Comparison of ENCODE assay signal across 17 mouse cellular contexts in genomic region chr17:14990116-14990702, GRCm38 (mm10). TPM values are rescaled to one million over a fixed set of nuclear protein-coding genes. Genes with fewer than 3 reads are reported as not detected.
DNase-seq lines count a peak whose midpoint lies in the region; ATAC-seq and TF ChIP-seq lines count a peak whose summit lies in the region.
"Not testable (repeated sequence)": the region's sequence is repeated elsewhere in the genome, so short reads cannot be mapped to it uniquely, and the experiment has no call there.
"Had no signal": no experiment of that assay in that cellular context is flagged by ENCODE, and none has a peak within 500 bp of the region (broad histone marks: within the 10 kb centered on the region; RNA-seq: fewer than 3 reads in every experiment).

No protein-coding gene starts in this region.

- not testable (repeated sequence) for TF ChIP-seq CTCF in E14TG2a.4 (conservative IDR thresholded peaks at IDR 0.05; ENCODE audit: low read length); bone marrow macrophage, adult 2 months (IDR thresholded peaks at IDR 0.05; ENCODE audit: low read depth, low read length)

- not testable (repeated sequence) for TF ChIP-seq POLR2A in bone marrow macrophage, adult 2 months (IDR thresholded peaks at IDR 0.05; ENCODE audit: borderline replicate concordance, low read depth, low read length); myocyte (IDR thresholded peaks at IDR 0.05; ENCODE audit: insufficient read length, low read depth)

- H3K4me1 ChIP-seq in E14TG2a.4 (replicated peaks; ENCODE audit: low read depth, low read length); bone marrow macrophage, adult 2 months (ENCODE audit: control insufficient read depth, insufficient read depth, low read length): not testable (repeated sequence)

- peak overlapping the region; percentile 52 for H3K27ac ChIP-seq in bone marrow macrophage, adult 2 months (ENCODE audit: insufficient read depth, low read depth, low read length)
- 0 out of 2 replicates have a peak overlapping the region, but pooled peaks have one; percentile 39 for H3K27ac ChIP-seq in macrophage

- DNase-seq in layer of hippocampus, postnatal 25 days (ENCODE audit: extremely low spot score in 1 of 2, low spot score in 1 of 2) = peak; percentile 4 to 5
- peak; percentile 12 for DNase-seq in urinary bladder, adult 2 months (ENCODE audit: low spot score)

- H3ac ChIP-seq in myocyte (ENCODE audit: control insufficient read depth, insufficient read length) = not testable (repeated sequence)

- not testable (repeated sequence) for H3K9me3 ChIP-seq in E14TG2a.4 (ENCODE audit: low read length)

- not testable (repeated sequence) for H3K27me3 ChIP-seq in E14TG2a.4 (ENCODE audit: insufficient read depth, low read length); myocyte (ENCODE audit: control insufficient read depth, insufficient read depth, insufficient read length)

- not testable (repeated sequence) for H3K36me3 ChIP-seq in E14TG2a.4 (ENCODE audit: insufficient read depth, low read length); macrophage (ENCODE audit: inconsistent target); myocyte (ENCODE audit: control insufficient read depth, insufficient read depth)

- peak; percentile 54 for ATAC-seq in granulocyte monocyte progenitor cell, adult 5-6 weeks (replicated peaks; ENCODE audit: poor library complexity, severe bottlenecking)
- peak; percentile 27 to 67; a peak in 3 of 4 replicates for ATAC-seq in hematopoietic stem cell, adult 5-6 weeks (replicated peaks in 1 of 2; ENCODE audit: insufficient read depth in 1 of 2, low FRiP score in 2 of 2, low TSS enrichment in 1 of 2, low read depth in 1 of 2, poor library complexity in 2 of 2, severe bottlenecking in 2 of 2)

- no CpG with 5 or more reads among the region's 5 CpGs for WGBS in macrophage (ENCODE audit: missing documents)

- H3K4me3 ChIP-seq in E14TG2a.4 (replicated peaks; ENCODE audit: low read length) = peak overlapping the region; percentile 51
- not testable (repeated sequence) for H3K4me3 ChIP-seq in bone marrow macrophage, adult 2 months (ENCODE audit: insufficient read depth, low read length); macrophage (ENCODE audit: inconsistent target); myocyte

- not testable (repeated sequence) for H3K79me2 ChIP-seq in macrophage (ENCODE audit: inconsistent target); myocyte (ENCODE audit: control insufficient read depth, insufficient read depth)

- H3K4me2 ChIP-seq in myocyte (ENCODE audit: low read depth) = peak overlapping the region; percentile 65

RNA-seq across cellular contexts. Expression of gene Gm3417, which starts 11.6 kb away (rescaled TPM):
- not detected in 2 replicates for polyA plus RNA-seq in bone marrow macrophage, adult 2 months (2012; ENCODE audit: insufficient read depth, insufficient read length, missing spikeins)
- 0.58 and 5.6 TPM in 2 replicates for total RNA-seq in granulocyte monocyte progenitor cell, adult 5-6 weeks (2014; fragmentation: Nextera tagmentation)
- total RNA-seq in granulocyte monocyte progenitor cell, adult 5-6 weeks (2017) = 1.8 and 2.2 TPM in 2 replicates
- not detected in 2 replicates for total RNA-seq in hematopoietic stem cell, adult 5-6 weeks (2017)
- not detected for total RNA-seq in layer of hippocampus, postnatal 25 days (2021)
- total RNA-seq in macrophage (2018; cell fraction: chromatin; rRNA removed) = 1 to 10 TPM in 1 of 26 experiments, not detected in 25; 3.4 TPM
- under 1 TPM in 11 of 26 experiments, not detected in 15; 0.30 to 0.99 (median 0.59) TPM for total RNA-seq in macrophage (2018; cell fraction: cytosol; rRNA removed)
- 1 to 10 TPM in 2 of 26 experiments, not detected in 24; 1.4 to 2.2 TPM for total RNA-seq in macrophage (2018; cell fraction: nucleus; rRNA removed)
- polyA plus RNA-seq in macrophage (2018) = not detected in 3 replicates
- 0.31 TPM for polyA plus RNA-seq in myocyte (2012; fragmentation: generic; extraction: Trizol)
- 0.18 TPM in 1 of 2 replicates, not detected in the other for polyA plus RNA-seq in urinary bladder, adult 2 months (2012; rRNA removed)
- total RNA-seq: adrenal gland, postnatal 10 days; heart, postnatal 36 days; neutrophil, adult 5-6 weeks had no signal
- polyA plus RNA-seq: embryonic facial prominence, embryonic 12.5 days; heart, embryonic 11.5 days; limb, embryonic 15.5 days; neural tube, embryonic 11.5 days; Patski; small intestine, adult 2 months had no signal

RNA-seq across cellular contexts. Expression of gene 9030025P20Rik, which starts 11.9 kb away (rescaled TPM):
- polyA plus RNA-seq in bone marrow macrophage, adult 2 months (2012; ENCODE audit: insufficient read depth, insufficient read length, missing spikeins) = 34.4 and 36.8 TPM in 2 replicates
- total RNA-seq in granulocyte monocyte progenitor cell, adult 5-6 weeks (2014; fragmentation: Nextera tagmentation) = 6.5 and 10.5 TPM in 2 replicates
- 4.7 and 6.3 TPM in 2 replicates for total RNA-seq in granulocyte monocyte progenitor cell, adult 5-6 weeks (2017)
- 7.4 and 11.8 TPM in 2 replicates for total RNA-seq in hematopoietic stem cell, adult 5-6 weeks (2017)
- total RNA-seq in layer of hippocampus, postnatal 25 days (2021) = 1 to 10 TPM; 4.6 to 8.1 TPM
- 100 to 1,000 TPM in 21 of 26 experiments, 10 to 100 TPM in 5; 52.4 to 235 (median 165) TPM for total RNA-seq in macrophage (2018; cell fraction: chromatin; rRNA removed)
- 10 to 100 TPM in 5 of 26 experiments, 1 to 10 TPM in 21; 4.2 to 15.0 (median 7.1) TPM for total RNA-seq in macrophage (2018; cell fraction: cytosol; rRNA removed)
- 100 to 1,000 TPM in 7 of 26 experiments, 10 to 100 TPM in 19; 30.6 to 163 (median 77.9) TPM for total RNA-seq in macrophage (2018; cell fraction: nucleus; rRNA removed)
- polyA plus RNA-seq in macrophage (2018) (4.2 to 10.6 TPM (median 4.7 TPM) in 3 replicates), myocyte (2012; fragmentation: generic; extraction: Trizol) (5.7 TPM)
- 16.5 and 23.8 TPM in 2 replicates for polyA plus RNA-seq in urinary bladder, adult 2 months (2012; rRNA removed)

RNA-seq across cellular contexts. Expression of gene Gm3435, which starts 19.8 kb away (rescaled TPM):
- 10.0 and 12.1 TPM in 2 replicates for polyA plus RNA-seq in bone marrow macrophage, adult 2 months (2012; ENCODE audit: insufficient read depth, insufficient read length, missing spikeins)
- total RNA-seq in granulocyte monocyte progenitor cell, adult 5-6 weeks (2014; fragmentation: Nextera tagmentation) = 1.9 and 3.1 TPM in 2 replicates
- 2.4 and 4.0 TPM in 2 replicates for total RNA-seq in granulocyte monocyte progenitor cell, adult 5-6 weeks (2017)
- 3.0 TPM in 2 replicates for total RNA-seq in hematopoietic stem cell, adult 5-6 weeks (2017)
- total RNA-seq in layer of hippocampus, postnatal 25 days (2021) = 1 to 10 TPM; 2.1 to 3.8 TPM
- 10 to 100 TPM; 14.7 to 90.2 (median 52.6) TPM for total RNA-seq in macrophage (2018; cell fraction: chromatin; rRNA removed)
- 1 to 10 TPM; 2.9 to 7.4 (median 4.8) TPM for total RNA-seq in macrophage (2018; cell fraction: cytosol; rRNA removed)
- 10 to 100 TPM; 10.7 to 59.1 (median 27.7) TPM for total RNA-seq in macrophage (2018; cell fraction: nucleus; rRNA removed)
- polyA plus RNA-seq in macrophage (2018) = 2.4 to 5.5 TPM (median 2.7 TPM) in 3 replicates
- polyA plus RNA-seq in myocyte (2012; fragmentation: generic; extraction: Trizol) = 2.9 TPM
- polyA plus RNA-seq in urinary bladder, adult 2 months (2012; rRNA removed) = 8.8 and 9.7 TPM in 2 replicates

RNA-seq across cellular contexts. Expression of gene Phf10, which starts 29.1 kb away (rescaled TPM):
- 63.5 and 66.4 TPM in 2 replicates for polyA plus RNA-seq in bone marrow macrophage, adult 2 months (2012; ENCODE audit: insufficient read depth, insufficient read length, missing spikeins)
- total RNA-seq in granulocyte monocyte progenitor cell, adult 5-6 weeks (2014; fragmentation: Nextera tagmentation) = 109 and 115 TPM in 2 replicates
- total RNA-seq in granulocyte monocyte progenitor cell, adult 5-6 weeks (2017) = 56.3 and 73.7 TPM in 2 replicates
- total RNA-seq in hematopoietic stem cell, adult 5-6 weeks (2017) = 60.8 and 74.1 TPM in 2 replicates
- total RNA-seq in layer of hippocampus, postnatal 25 days (2021) = 10 to 100 TPM; 57.4 to 62.0 TPM
- total RNA-seq in macrophage (2018; cell fraction: chromatin; rRNA removed) = 100 to 1,000 TPM in 1 of 26 experiments, 10 to 100 TPM in 25; 15.2 to 158 (median 52.8) TPM
- total RNA-seq in macrophage (2018; cell fraction: cytosol; rRNA removed) = 10 to 100 TPM; 21.6 to 41.7 (median 32.0) TPM
- total RNA-seq in macrophage (2018; cell fraction: nucleus; rRNA removed) = 10 to 100 TPM; 16.9 to 74.9 (median 40.4) TPM
- polyA plus RNA-seq in macrophage (2018) = 35.9 to 63.0 TPM (median 39.2 TPM) in 3 replicates
- polyA plus RNA-seq in myocyte (2012; fragmentation: generic; extraction: Trizol) = 216 TPM
- polyA plus RNA-seq in urinary bladder, adult 2 months (2012; rRNA removed) = 47.1 and 55.6 TPM in 2 replicates

RNA-seq across cellular contexts. Expression of gene 1600012H06Rik, which starts 47.2 kb away (rescaled TPM):
- polyA plus RNA-seq in bone marrow macrophage, adult 2 months (2012; ENCODE audit: insufficient read depth, insufficient read length, missing spikeins) = 39.2 and 42.5 TPM in 2 replicates
- 9.4 and 12.4 TPM in 2 replicates for total RNA-seq in granulocyte monocyte progenitor cell, adult 5-6 weeks (2014; fragmentation: Nextera tagmentation)
- total RNA-seq in granulocyte monocyte progenitor cell, adult 5-6 weeks (2017) = 9.2 and 15.6 TPM in 2 replicates
- 7.7 and 10.9 TPM in 2 replicates for total RNA-seq in hematopoietic stem cell, adult 5-6 weeks (2017)
- 10 to 100 TPM; 14.7 to 16.8 TPM for total RNA-seq in layer of hippocampus, postnatal 25 days (2021)
- 10 to 100 TPM in 21 of 26 experiments, 1 to 10 TPM in 5; 6.5 to 36.0 (median 20.1) TPM for total RNA-seq in macrophage (2018; cell fraction: chromatin; rRNA removed)
- total RNA-seq in macrophage (2018; cell fraction: cytosol; rRNA removed) = 10 to 100 TPM; 23.2 to 37.4 (median 31.9) TPM
- total RNA-seq in macrophage (2018; cell fraction: nucleus; rRNA removed) = 10 to 100 TPM; 14.5 to 75.3 (median 43.7) TPM
- polyA plus RNA-seq in macrophage (2018) (27.4 to 35.6 TPM (median 32.7 TPM) in 3 replicates), myocyte (2012; fragmentation: generic; extraction: Trizol) (8.3 TPM)
- 40.8 and 55.5 TPM in 2 replicates for polyA plus RNA-seq in urinary bladder, adult 2 months (2012; rRNA removed)
